Mouse (Mus musculus) monocyte, adult 5-6 weeks (primary cell): ENCODE data around the gene Urm1. TPM values are rescaled to one million over a fixed set of nuclear protein-coding genes. Genes with fewer than 3 reads are reported as not detected.
"Not testable (repeated sequence)": the region's sequence is repeated elsewhere in the genome, so short reads cannot be mapped to it uniquely, and the experiment has no call there.

Experiments used
- ATAC-seq: fragments of 153-309, 156-312 bp; replicated peaks from 2 replicates; pipeline ENCODE4 v1.8.0; 2017; ENCODE audit warnings: mild to moderate bottlenecking; ENCODE audit not compliant: low TSS enrichment, insufficient number of reproducible peaks, severe bottlenecking, poor library complexity, low FRiP score
- total RNA-seq: library from RNA; stranded (forward); fragments of 200-1000, 200-491, 200-594 nt; gene quantifications from 3 replicates; pipeline ENCODE4 v1.2.3, GENCODE M21; 2017

The Urm1 gene
- total RNA-seq, 1 experiment from 2014 or later, result 26.9 TPM

DNA sequence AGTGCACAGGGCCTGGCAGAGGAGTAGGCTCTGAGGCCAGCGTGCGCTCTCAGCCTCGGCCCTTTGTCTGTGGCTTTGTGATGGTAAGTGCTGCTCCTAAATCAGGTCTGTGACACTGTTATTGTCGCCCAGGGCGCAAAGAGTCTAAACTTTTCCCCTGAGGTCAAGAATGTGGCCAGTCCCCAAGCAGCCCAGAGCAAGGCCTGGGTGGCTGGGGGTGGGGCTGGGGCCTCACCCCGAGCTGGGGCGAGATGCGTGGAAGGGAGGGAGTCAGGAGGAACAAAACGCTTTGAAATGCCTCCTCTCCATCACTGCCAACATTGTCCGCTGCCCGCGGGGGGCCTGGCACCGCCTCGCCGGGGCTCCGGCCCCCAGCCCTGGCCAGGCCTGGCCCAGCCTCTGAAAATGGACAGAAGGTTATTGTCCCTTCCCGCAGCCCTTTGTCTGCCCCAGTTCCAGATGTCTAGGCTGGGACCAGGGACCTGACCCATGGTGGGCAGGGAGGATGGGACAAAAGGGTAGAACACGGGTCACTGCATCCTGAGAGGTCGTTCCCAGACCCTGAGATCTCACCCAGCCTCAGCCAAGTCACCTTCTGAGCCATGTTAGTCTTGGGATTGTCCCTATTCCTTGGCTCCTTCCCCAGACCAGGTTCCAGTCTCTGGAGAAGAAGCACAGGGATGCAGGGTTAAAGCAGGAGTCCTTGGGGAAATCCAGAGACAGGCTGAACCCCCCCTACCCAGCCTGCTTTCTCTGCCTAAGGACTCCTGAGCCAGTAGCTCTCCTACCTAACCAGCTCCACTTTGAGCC lies 36.8 kb downstream of the Urm1 start:
- no peak for ATAC-seq

DNA sequence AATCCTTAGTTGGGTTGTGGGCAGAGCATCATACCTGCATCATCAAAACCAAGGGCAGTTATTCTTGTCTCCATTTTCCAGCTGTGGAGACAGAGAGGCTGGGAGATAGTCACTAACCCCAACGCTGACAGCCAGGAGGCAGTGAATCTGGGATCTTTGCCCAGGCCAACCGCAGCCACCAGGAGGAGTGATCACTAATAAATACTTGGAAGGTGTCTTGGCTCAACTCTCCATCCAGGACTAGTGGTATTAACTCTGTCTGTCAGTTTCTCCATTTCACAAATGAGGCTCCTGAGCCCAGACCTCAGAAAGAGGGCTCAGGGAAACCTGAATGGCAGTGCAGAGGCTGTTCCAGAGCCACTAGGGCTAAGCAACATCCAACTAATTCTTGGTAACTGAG lies 37.5 kb downstream of the Urm1 start:
- no peak for ATAC-seq

DNA sequence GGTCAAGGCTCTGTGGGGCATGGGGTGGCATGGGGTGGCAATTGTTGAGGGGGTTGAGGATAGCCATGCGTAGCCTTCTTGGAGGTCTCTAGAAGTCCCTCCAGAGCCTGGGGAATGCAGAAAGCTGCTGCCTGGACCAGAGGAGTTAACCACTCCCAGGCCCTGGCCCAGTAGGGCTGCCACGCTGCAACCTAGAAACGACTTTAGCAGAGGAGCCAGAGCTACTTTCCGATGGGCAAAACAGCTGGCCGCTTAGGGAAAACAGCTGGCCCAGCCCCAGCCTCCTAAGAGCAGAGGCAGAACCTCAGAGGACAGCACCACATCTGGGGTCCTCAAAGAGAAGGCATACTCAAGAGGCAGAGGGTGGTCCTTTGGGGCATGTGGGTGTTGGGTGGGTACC lies 38.1 kb downstream of the Urm1 start:
- ATAC-seq, result no peak

DNA sequence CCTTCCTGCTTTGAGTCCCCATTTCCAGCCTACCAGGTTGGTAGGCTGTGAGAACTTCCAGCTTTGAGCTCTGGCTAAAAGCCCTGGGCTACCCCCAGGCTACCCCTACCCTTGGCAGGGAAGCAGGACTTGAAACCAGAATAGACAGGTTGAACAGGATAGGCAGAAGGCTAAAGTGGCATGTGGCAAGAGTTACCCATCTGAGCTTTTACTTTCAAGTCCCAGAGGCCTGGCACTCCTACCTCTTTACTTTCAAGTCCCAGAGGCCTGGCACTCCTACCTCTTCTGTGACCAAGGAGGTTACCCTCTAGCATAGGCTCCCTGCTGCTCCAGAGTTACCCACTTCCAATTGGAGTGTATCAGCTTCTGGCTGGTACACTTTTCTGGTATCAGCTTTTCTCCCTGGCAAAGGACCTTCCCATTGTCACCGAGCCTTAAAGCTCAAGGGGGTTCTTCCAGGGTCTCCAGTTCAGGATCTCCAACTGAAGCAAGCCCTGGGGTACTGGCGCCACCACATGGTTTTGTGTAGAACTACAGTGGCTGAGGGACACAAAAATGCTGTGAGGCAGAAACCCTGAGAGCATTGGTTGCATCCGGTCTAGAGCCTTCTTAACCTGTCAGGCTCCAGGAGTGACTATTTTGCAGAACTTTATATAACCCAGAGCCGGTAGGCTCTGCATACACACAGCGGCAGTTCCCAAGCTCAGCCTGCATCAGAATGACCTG lies 39.0 kb downstream of the Urm1 start:
- no peak for ATAC-seq

DNA sequence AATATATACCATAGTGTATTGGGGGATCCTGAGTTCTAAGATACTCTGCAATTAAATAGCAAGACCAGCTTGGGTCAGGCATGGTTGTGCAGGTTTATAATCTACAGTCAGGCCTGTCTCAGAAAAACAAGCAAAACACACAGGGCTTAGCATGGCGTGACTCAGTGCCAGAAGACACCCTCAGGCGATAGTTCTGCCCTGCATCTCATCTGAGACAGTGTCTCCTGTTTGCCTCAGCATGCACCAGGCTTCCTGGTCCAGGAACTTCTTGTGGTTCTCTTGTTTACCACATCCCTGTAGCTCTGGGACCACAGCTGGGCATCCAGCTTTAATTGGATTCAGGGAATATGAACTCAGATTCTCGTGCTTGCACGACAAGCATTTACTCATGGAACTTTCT lies 45.2 kb downstream of the Urm1 start:
- no peak for ATAC-seq

DNA sequence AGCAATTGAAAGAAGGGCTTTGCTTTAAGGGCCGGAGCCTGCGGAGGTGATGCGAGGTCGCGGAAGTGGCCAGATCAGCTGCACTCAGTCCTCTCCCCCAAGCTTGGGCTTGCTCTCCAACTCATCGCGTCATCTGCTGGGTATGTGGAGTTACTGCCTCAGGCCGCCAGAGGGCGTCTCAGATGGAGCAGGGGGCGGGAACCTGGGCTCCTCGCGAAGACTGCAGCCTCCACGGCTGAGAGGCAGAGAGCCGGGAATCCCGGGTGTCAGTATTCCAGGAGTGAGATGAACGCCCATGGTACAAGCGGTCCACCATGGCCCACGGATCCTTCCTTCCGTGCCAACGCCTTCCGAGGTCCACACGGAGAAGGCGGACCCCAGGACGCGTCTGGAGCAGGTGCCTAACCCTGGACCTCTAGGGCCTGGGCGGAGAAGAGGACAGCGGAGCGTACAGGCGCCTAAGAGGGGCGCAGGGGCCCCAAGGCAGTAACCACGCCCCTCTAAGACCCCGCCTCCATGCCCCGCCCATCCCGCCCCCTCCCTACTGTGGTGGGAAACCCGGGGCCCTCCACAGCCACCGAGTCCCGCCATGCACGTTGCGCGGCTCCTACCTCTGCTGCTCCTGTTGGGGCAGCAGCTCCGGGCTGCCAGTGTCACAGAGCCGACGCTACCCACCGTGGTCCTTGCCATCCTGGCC lies 49.2 kb downstream of the Urm1 start, which contains the start of gene Cercam:
Cercam (plus strand) TSS at position 216 of the 697 bp plus-strand sequence.
- peak; percentile 95 for ATAC-seq

DNA sequence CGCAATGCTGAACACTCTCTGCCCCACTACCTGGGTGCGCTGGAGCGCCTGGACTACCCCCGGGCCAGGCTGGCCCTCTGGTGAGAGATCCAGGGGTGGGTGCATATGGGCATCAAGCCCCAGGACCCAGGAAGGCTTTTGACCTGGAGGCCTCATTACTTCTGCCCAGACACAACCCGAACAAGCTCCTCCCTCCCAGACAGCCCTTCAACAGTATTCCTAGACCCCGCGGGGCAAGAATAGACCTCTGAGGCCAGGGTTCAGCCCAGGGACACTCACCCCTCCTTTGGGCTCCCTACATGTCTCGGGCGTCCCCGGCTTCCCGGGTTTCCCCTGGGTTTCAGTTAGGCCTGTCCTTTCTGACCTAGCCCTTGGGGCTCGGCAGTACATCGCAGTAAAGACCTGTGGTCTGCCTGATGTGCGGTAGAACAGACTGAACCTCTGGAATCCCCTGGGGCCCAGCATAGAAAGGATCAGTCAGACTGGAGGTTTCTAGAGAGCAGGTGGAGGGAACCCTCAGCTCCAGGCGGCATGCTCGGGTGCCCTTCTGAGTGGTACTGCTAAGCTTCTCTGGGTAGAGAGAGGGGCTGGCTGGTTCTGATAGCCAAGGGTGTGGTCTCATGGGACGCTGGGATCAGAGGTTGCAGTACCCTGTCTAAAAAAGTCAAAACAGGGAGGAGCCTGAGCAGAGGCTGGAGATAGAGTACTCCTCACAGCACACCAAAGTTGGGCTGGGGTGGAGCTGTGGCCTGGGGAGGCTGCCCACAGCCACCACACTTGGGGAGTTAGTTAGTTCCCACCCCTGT lies 50.0 kb downstream of the Urm1 start:
- peak; percentile 50 for ATAC-seq

DNA sequence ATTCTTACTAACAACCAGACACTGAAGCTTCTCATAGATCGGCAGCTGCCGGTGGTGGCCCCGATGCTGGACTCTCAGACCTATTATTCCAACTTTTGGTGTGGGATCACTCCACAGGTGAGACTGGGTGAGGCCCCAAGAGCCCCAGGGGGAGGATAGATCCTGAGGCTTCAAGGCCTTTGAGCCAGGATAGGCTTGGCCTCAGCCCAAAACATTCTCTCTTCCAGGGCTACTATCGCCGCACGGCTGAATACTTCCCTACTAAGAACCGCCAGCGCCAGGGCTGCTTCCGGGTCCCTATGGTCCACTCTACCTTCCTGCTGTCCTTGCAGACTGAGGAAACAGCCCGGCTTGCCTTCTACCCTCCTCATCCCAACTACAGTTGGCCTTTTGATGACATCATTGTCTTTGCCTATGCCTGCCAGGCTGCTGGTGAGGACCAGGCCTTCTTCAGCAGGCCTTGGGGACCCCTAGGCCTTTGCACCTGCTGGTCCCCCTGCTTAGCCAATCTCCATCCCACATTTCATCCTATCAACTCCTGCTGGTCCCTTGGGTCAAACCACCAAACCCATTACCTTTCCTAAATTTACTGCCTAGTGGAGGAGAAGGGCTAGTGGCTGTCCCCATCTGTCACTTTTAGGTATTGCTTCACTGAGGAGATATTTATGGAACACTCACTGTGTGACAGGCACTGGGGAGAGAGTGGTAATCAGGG lies 52.9 kb downstream of the Urm1 start:
- no peak for ATAC-seq

DNA sequence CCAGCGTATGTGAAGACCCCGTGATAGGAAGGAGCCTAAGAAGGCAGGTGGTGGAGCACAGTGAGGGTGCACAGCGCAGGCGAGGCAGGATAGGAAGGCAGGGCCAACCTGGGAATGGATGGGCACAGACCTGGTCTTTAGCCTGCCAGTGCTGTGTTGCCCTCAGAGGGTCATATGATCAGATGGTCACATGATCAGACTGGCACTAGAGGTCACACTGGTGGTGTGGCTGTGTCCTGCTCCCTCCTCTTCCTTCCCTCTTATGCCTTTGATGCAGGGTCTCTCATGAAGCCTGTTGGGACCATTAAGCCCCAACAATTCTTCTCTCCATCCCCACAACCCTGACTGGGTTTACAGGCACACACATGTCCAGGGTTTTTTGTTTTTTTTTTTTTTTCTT lies 53.9 kb downstream of the Urm1 start:
- no peak for ATAC-seq

DNA sequence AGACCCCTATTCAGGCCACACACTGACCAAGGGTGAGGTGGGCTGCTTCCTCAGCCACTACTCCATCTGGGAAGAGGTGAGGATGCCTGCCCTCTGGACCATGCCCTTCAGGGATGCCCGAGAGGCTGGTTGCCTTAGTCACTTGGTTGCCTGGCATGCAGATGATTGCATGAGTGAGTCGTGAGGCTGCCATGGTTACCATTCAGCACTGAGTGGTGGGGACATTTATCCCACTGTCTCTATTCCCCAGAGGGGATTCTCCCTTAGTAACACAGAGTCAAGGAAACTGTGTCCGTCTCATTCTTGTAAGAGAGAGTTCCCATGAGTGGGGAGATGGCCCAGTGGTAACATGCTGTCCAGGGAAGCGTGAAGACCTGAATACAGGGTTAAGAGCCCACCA lies 58.2 kb downstream of the Urm1 start:
- no peak for ATAC-seq

DNA sequence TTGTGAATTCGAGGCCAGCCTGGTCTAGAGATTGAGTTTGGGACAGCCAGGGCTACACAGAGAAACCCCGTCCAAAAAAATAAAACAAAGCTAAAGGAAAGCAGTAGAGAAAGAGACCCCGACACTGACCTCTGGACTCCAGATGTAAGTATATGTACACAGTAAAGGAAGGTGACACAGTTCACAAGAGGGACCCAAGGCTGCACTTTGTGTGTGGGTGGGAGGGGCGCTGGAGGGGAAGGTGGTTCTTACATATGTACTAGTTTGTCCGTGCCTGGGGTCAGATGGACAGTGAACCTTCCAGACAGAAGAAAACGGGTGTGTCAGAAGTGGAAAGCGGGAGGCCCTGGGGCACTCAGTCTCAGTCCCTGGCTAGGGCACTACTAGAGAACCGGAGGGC lies 59.3 kb downstream of the Urm1 start:
- ATAC-seq, result no peak

DNA sequence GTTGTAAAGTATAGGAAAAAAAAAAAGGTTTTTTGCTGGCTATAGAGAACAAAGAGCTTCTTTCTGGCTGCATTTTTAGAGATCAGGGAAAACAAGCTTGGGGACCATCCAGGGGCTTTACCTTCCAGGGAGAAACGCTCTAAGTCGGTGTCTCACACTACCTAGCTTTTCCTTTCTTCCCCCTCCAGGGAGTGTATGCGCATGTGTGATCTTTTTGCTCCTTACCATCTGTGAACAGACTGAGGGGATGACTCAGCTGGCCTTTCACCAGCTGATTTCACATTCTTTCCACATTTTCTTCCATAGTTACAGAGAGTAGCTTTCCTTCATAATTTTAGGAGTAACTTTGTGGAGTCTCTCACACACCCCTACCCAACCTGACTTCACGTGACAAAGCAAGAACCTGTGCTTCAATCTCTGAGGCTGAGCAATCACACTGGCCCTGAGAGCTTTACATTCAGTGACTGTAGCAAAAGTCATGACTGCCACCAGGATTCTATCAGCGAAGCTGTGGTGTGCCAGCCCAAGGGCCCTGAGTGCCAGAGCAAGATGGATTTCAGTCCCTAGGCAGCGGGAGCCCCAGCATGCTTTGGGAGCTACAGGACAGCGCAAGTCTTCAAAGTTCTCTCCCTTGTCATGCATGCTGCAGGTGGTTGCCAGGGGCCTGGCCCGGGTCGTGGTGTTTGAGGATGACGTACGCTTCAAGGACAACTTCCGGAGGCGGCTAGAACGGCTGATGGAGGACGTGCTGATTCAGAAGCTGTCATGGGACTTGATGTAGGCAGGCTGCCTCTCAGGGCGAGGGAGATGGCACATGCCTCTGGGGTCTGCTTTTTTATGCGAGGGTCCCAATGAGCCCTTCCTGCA lies 60.3 kb downstream of the Urm1 start:
- ATAC-seq, result no peak

DNA sequence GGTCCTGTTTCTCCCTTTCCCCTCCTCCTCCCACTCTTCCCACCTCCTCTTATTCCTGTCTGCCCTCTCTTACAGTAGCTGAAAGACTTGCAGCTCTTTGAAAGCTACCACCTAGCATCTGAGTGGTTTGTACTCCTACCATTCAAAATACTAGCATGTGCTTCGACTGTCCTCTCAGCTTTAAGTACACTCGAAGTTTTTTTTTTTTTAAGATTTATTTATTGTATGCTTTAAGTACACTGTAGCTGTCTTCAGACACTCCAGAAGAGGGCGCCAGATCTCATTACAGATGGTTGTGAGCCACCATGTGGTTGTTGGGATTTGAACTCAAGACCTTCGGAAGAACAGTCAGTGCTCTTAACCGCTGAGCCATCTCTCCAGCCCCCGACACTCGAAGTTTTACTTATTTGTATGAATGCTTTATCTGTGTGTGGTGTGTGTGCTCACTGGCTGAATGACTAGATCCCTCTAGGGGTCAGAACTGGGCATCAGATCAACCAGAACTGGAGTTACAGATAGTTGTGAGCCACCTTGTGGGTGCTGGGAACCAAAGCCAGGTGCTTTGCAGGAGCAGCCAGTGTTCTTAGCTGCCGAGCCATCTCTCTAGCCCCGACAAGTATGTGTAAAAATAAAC lies 66.9 kb downstream of the Urm1 start:
- not testable (repeated sequence) for ATAC-seq

DNA sequence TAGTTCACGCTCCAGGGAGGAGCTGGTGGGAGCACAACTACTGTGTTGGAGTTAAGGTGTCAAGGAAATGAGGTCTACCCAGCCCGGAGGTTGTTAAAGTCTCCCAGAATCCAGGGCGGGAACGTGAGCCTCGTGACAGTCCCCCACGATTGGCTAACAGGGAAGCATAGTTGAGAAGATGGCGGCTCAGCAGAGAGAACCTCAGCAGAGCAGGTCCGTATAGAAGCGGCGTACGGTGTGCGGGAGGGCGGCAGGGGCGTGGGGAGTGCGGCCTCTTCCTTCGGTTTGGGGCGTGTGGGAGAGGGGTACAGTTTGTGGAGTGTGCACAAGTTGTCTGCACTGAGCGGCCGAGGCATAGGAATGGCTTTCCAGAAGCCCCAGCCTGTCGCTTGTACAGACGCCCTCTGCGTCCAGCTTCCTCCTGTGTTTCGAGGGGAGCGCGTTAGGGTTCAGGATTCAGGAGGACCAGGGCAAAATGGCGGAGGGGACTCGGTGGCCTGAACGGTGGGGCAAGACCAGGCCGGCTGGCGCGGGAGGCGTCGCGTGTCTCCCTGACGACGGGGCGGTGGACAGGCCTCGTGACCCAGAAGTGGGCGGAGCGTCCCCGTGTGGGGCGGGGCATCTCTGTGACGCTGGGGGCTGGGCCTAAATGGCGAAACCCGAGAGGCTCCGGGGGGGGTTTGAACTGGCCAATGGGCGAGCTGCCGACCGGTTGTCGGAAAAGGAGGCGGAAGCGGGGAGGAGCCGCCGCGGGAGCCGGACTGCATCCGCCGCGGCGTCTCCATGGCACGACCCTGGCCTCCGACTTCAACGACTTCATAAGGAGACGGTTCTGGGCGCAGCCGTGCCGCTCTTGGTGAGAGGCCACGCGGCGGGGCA lies 69.4 kb downstream of the Urm1 start, which contains the start of gene Odf2:
Odf2 (plus strand) TSS at position 156 of the 879 bp plus-strand sequence.
- ATAC-seq, result peak; percentile 92

DNA sequence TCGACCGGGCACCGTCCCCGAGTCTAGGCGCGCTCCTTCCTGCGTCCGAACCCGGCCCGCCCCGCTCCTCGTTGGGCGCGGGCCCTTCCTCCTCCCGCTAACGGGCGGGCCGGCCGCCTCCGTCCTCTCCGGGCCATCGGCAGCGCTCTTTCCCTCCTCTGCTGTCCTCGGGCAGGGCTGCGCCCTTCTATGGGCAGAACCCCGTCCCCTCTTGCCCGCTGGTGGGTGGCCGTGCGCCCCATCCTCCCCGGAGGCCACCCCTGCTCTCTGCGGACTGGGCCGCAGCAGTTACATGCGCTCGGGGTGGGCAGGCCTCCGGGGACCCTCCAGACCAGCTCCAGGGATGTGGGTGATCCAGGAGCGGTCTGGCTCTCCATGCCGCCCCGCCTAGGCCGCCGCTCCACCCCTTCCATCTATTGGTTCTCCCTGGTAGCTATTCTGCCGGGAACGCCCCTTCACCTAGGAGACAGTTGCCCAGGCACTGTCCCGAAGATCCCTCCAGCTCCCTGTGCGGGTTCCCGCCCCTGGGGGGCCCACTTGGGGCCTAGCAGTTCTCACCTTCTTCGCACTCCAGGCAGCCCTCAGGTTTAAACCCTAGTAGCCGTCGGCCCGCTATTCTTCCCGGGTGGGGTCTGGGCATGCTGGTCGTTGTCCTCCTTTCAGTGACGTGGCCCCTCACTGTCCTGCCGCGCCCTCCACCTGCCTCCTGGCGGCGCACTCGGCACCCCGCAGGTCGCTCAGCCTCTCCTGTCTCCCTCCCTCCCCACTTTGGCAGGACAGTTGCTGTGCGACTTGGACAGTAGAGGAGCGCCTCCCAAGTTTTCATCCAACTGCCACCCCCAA lies 70.3 kb downstream of the Urm1 start:
- peak; percentile 32 for ATAC-seq
